Mouse (Mus musculus): ENCODE results near the gene Pld5. TPM values are rescaled to one million over a fixed set of nuclear protein-coding genes. Genes with fewer than 3 reads are reported as not detected.
A peak's percentile ranks its signal among the peaks of the same experiment; 100 is the strongest.

Gene Pld5
- total RNA-seq, 2 experiments from 2014 or later, result 1.7 TPM

GRCm38 (mm10) chr1:176124441-176124840 is 150.7 kb downstream of the Pld5 start:
- H3K27ac ChIP-seq, result no peak overlapping the region
- DNase-seq (ENCODE audit: low spot score in 2 of 2), result no peak
- no peak for TF ChIP-seq CTCF (conservative IDR thresholded peaks at IDR 0.05)
- no peak overlapping the region for H3K4me3 ChIP-seq

GRCm38 (mm10) chr1:176123781-176124180 is 151.3 kb downstream of the Pld5 start:
- no peak overlapping the region for H3K27ac ChIP-seq
- H3K4me3 ChIP-seq, result no peak overlapping the region
- TF ChIP-seq CTCF (conservative IDR thresholded peaks at IDR 0.05), result no peak
- DNase-seq (ENCODE audit: low spot score in 2 of 2), result no peak

- Histone ChIP-seq H3K4me3 (no peak overlapping the region), H3K27ac (no peak overlapping the region)
- DNase-seq (ENCODE audit: low spot score in 2 of 2), result no peak
- no peak for TF ChIP-seq CTCF (conservative IDR thresholded peaks at IDR 0.05)
Observed at GRCm38 (mm10) chr1:176115604-176116003, 159.5 kb downstream of the Pld5 start.

- peak; percentile 37 to 48 for DNase-seq (ENCODE audit: low spot score in 2 of 2)
- H3K27ac ChIP-seq, result no peak overlapping the region
- no peak overlapping the region for H3K4me3 ChIP-seq
- TF ChIP-seq CTCF (conservative IDR thresholded peaks at IDR 0.05), result no peak
Observed at GRCm38 (mm10) chr1:176098685-176099320, 176.3 kb downstream of the Pld5 start.

- Histone ChIP-seq H3K27ac (no peak overlapping the region), H3K4me3 (no peak overlapping the region)
- DNase-seq (ENCODE audit: low spot score in 2 of 2), result no peak
- no peak for TF ChIP-seq CTCF (conservative IDR thresholded peaks at IDR 0.05)
Observed at GRCm38 (mm10) chr1:176092119-176092518, 183.0 kb downstream of the Pld5 start.

- DNase-seq (ENCODE audit: low spot score in 2 of 2), result no peak
Observed at GRCm38 (mm10) chr1:176089382-176089781, 185.7 kb downstream of the Pld5 start.

GRCm38 (mm10) chr1:176085952-176086648 is 189.0 kb downstream of the Pld5 start:
- Histone ChIP-seq H3K4me3 (no peak overlapping the region), H3K27ac (no peak overlapping the region)
- DNase-seq (ENCODE audit: low spot score in 2 of 2), result no peak
- no peak for TF ChIP-seq CTCF (conservative IDR thresholded peaks at IDR 0.05)

More at GRCm38 (mm10) chr1:176089382-176089781, 185.7 kb downstream of the Pld5 start:
- H3K27ac ChIP-seq, result no peak overlapping the region
- no peak overlapping the region for H3K4me3 ChIP-seq
- no peak for TF ChIP-seq CTCF (conservative IDR thresholded peaks at IDR 0.05)

- no peak for TF ChIP-seq CTCF (conservative IDR thresholded peaks at IDR 0.05)
- no peak overlapping the region for H3K27ac ChIP-seq
- H3K4me3 ChIP-seq, result no peak overlapping the region
- DNase-seq (ENCODE audit: low spot score in 2 of 2), result no peak
Observed at GRCm38 (mm10) chr1:176082306-176082705, 192.8 kb downstream of the Pld5 start.

GRCm38 (mm10) chr1:176080969-176081368 is 194.1 kb downstream of the Pld5 start:
- no peak overlapping the region for H3K4me3 ChIP-seq
- no peak for TF ChIP-seq CTCF (conservative IDR thresholded peaks at IDR 0.05)
- H3K27ac ChIP-seq, result no peak overlapping the region
- DNase-seq (ENCODE audit: low spot score in 2 of 2), result no peak

GRCm38 (mm10) chr1:176078410-176078809 is 196.7 kb downstream of the Pld5 start:
- Histone ChIP-seq H3K4me3 (no peak overlapping the region), H3K27ac (no peak overlapping the region)
- no peak for TF ChIP-seq CTCF (conservative IDR thresholded peaks at IDR 0.05)
- DNase-seq (ENCODE audit: low spot score in 2 of 2), result no peak

- TF ChIP-seq CTCF (conservative IDR thresholded peaks at IDR 0.05), result no peak
- Histone ChIP-seq H3K4me3 (no peak overlapping the region), H3K27ac (no peak overlapping the region)
- DNase-seq (ENCODE audit: low spot score in 2 of 2), result no peak
Observed at GRCm38 (mm10) chr1:176076799-176077198, 198.3 kb downstream of the Pld5 start.

GRCm38 (mm10) chr1:176075810-176076209 is 199.3 kb downstream of the Pld5 start:
- no peak for TF ChIP-seq CTCF (conservative IDR thresholded peaks at IDR 0.05)
- H3K27ac ChIP-seq, result no peak overlapping the region
- DNase-seq (ENCODE audit: low spot score in 2 of 2), result no peak
- H3K4me3 ChIP-seq, result no peak overlapping the region

GRCm38 (mm10) chr1:176075409-176075808 is 199.7 kb downstream of the Pld5 start:
- H3K27ac ChIP-seq, result no peak overlapping the region
- no peak for TF ChIP-seq CTCF (conservative IDR thresholded peaks at IDR 0.05)
- H3K4me3 ChIP-seq, result no peak overlapping the region
- DNase-seq (ENCODE audit: low spot score in 2 of 2), result no peak

GRCm38 (mm10) chr1:176074526-176074925 is 200.6 kb downstream of the Pld5 start:
- H3K27ac ChIP-seq, result no peak overlapping the region
- no peak for DNase-seq (ENCODE audit: low spot score in 2 of 2)
- no peak for TF ChIP-seq CTCF (conservative IDR thresholded peaks at IDR 0.05)
- no peak overlapping the region for H3K4me3 ChIP-seq

Data from layer of hippocampus, adult 2 months (tissue).